Mouse (Mus musculus) thymus, adult 18-20 months (tissue): Measurements from ENCODE around the gene Ccdc102a.
"Not testable (repeated sequence)": the region's sequence is repeated elsewhere in the genome, so short reads cannot be mapped to it uniquely, and the experiment has no call there.

Experiments used
- DNase-seq, 2 experiments: peaks; one replicate each; pipeline ENCODE4 v3.0.0; 2022; ENCODE audit warnings: mixed read lengths in 2 of 2

Ccdc102a gene

GRCm38 (mm10) chr8:94872156-94872555, 45.7 kb downstream of the Ccdc102a start:
- no peak for DNase-seq

- DNase-seq, result no peak
Observed at GRCm38 (mm10) chr8:94871108-94871894, 46.6 kb downstream of the Ccdc102a start.

- DNase-seq, result no peak
Observed at GRCm38 (mm10) chr8:94870474-94871107, 47.3 kb downstream of the Ccdc102a start.

- no peak for DNase-seq
Observed at GRCm38 (mm10) chr8:94870003-94870402, 47.9 kb downstream of the Ccdc102a start.

- no peak for DNase-seq
Observed at GRCm38 (mm10) chr8:94869146-94869545, 48.8 kb downstream of the Ccdc102a start.

- DNase-seq, result no peak
Observed at GRCm38 (mm10) chr8:94866921-94867320, 51.0 kb downstream of the Ccdc102a start.

GRCm38 (mm10) chr8:94865292-94865691, 52.6 kb downstream of the Ccdc102a start:
- DNase-seq, result no peak

GRCm38 (mm10) chr8:94863897-94864673, 53.8 kb downstream of the Ccdc102a start:
- DNase-seq, result no peak

GRCm38 (mm10) chr8:94862487-94863220, 55.2 kb downstream of the Ccdc102a start:
- no peak for DNase-seq

GRCm38 (mm10) chr8:94861352-94861910, 56.5 kb downstream of the Ccdc102a start:
- peak in 1 of 2 experiments; percentile 43 for DNase-seq

- DNase-seq, result peak; percentile 77 to 79
Observed at GRCm38 (mm10) chr8:94857346-94858173, 60.3 kb downstream of the Ccdc102a start, which contains the start of gene Polr2c. Gene Polr2c (plus strand): TSS chr8:94857450.

- no peak for DNase-seq
Observed at GRCm38 (mm10) chr8:94857011-94857345, 60.9 kb downstream of the Ccdc102a start.

- not testable (repeated sequence) for DNase-seq
Observed at GRCm38 (mm10) chr8:94854761-94855160, 63.1 kb downstream of the Ccdc102a start.
